Mouse (Mus musculus) spleen, adult 2 months (tissue): ENCODE measurements at regions not wholly inside any gene's neighbourhood (a gene's known extent, or its start where the extent isn't known, plus 50 kb on each side); places are given as distances from the start of the nearest gene placed in this dataset.

Experiments used
- DNase-seq, 2 experiments: peaks; one replicate each; pipeline versions ENCODE4 v3.0.0 to v3.0.0-alpha.2; 2012 to 2021; ENCODE audit warnings: low spot score in 2 of 2, low read depth in 1 of 2
- H3K27ac ChIP-seq: fragments of 200-500 bp; 2 replicates; pipeline ENCODE4 v1.5.1; 2012; ENCODE audit warnings: low read length, inconsistent platforms; ENCODE audit not compliant: insufficient read depth
- H3K27me3 ChIP-seq: fragments of 200-500 bp; 2 replicates; pipeline ENCODE4 v1.6.1; 2012; ENCODE audit warnings: mild to moderate bottlenecking, moderate library complexity, low read length, inconsistent platforms; ENCODE audit not compliant: control insufficient read depth, insufficient read depth
- H3K36me3 ChIP-seq: fragments of 200-500 bp; 2 replicates; pipeline ENCODE4 v1.6.1; 2012; ENCODE audit warnings: mild to moderate bottlenecking, low read length, inconsistent platforms; ENCODE audit not compliant: control insufficient read depth, insufficient read depth
- H3K4me1 ChIP-seq: fragments of 200-500 bp; 2 replicates; pipeline ENCODE4 v1.6.1; 2011; ENCODE audit warnings: inconsistent platforms; ENCODE audit not compliant: control insufficient read depth, insufficient read depth, insufficient read length
- H3K4me3 ChIP-seq: fragments of 200-500 bp; 2 replicates; pipeline ENCODE4 v1.5.1; 2011; ENCODE audit warnings: mild to moderate bottlenecking, inconsistent platforms; ENCODE audit not compliant: insufficient read depth, insufficient read length; ENCODE audit errors: extremely low read depth
- CTCF ChIP-seq: fragments of 200-500 bp; IDR thresholded peaks from 2 replicates; pipeline ENCODE4 v1.5.1; 2011; ENCODE audit warnings: mild to moderate bottlenecking, inconsistent platforms; ENCODE audit not compliant: insufficient read depth, insufficient read length, insufficient replicate concordance; ENCODE audit errors: extremely low read depth
- POLR2A ChIP-seq: fragments of 200-500 bp; IDR thresholded peaks from 2 replicates; pipeline ENCODE4 v1.6.1; 2011; ENCODE audit warnings: low read depth, low read length, inconsistent platforms
- WGBS: fragments of 180-500 bp; shearing (Covaris S2); methylation state at CpG from one replicate; pipeline ENCODE4 v1.1.7; 2018; 5-methylcytosine and 5-hydroxymethylcytosine counted together

GRCm38 (mm10) chr11:64884518-64884917 lies 94.3 kb upstream of the Elac2 start:
- no peak for DNase-seq
- no peaks in the 10 kb centered on the region for H3K36me3 ChIP-seq
- H3K27ac ChIP-seq: no peak overlapping the region
- 87% methylated on average over 2 of the region's 2 CpGs for whole genome bisulfite sequencing
- no peak for TF ChIP-seq POLR2A
- no peak for TF ChIP-seq CTCF
- H3K27me3 ChIP-seq: no peaks in the 10 kb centered on the region
- H3K4me3 ChIP-seq: no peak overlapping the region
- no peaks in the 10 kb centered on the region for H3K4me1 ChIP-seq

DNA sequence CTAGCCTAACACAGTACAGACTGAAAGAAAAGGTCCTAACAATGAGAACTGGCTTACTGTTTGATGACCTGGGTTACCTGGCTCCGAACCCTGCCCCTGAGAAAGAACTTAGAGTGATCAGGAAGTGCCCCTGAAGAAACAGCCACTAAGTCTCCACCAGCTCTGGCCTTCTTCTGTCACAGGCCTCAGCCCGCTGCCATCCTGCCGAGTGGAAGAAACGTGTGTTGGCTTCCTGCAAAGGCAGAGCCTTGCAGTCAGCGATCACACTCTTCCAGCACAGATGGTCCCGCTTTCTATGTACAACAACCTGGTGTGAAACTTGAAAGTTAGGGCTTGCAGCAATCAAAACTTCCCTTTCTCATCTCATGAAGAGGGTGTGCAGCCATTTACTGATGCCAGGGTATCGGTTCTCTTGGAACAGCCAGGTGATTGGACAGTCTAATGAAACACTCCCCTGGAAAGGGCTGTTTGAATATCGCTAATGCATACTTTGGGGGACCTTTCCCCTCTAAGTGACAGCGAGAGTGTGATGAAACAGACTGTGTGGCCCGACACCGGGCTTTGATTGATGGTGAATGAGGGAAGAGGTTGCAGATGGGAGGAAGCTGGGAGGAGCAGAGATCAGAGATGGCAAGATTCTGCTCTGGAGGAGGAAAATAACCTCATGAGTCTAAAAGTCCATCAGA lies 89.4 kb upstream of the Elac2 start:
- TF ChIP-seq POLR2A: no peak
- Histone ChIP-seq H3K4me3 (no peak overlapping the region), H3K36me3 (no peaks in the 10 kb centered on the region), H3K27ac (no peak overlapping the region), H3K27me3 (no peaks in the 10 kb centered on the region), H3K4me1 (no peaks in the 10 kb centered on the region)
- 71% methylated on average over 11 of the region's 11 CpGs for WGBS
- DNase-seq: no peak

GRCm38 (mm10) chr11:64890776-64891175 lies 88.1 kb upstream of the Elac2 start:
- no peak overlapping the region for H3K4me3 ChIP-seq
- no peaks in the 10 kb centered on the region for H3K27me3 ChIP-seq
- WGBS: 33% methylated on average over 3 of the region's 3 CpGs
- peak in 1 of 2 experiments; percentile 5 for DNase-seq
- H3K27ac ChIP-seq: no peak overlapping the region
- no peaks in the 10 kb centered on the region for H3K4me1 ChIP-seq
- H3K36me3 ChIP-seq: no peaks in the 10 kb centered on the region
- peak; percentile 21; the same call in 1 of the 2 replicates for TF ChIP-seq CTCF
- no peak for TF ChIP-seq POLR2A

DNA sequence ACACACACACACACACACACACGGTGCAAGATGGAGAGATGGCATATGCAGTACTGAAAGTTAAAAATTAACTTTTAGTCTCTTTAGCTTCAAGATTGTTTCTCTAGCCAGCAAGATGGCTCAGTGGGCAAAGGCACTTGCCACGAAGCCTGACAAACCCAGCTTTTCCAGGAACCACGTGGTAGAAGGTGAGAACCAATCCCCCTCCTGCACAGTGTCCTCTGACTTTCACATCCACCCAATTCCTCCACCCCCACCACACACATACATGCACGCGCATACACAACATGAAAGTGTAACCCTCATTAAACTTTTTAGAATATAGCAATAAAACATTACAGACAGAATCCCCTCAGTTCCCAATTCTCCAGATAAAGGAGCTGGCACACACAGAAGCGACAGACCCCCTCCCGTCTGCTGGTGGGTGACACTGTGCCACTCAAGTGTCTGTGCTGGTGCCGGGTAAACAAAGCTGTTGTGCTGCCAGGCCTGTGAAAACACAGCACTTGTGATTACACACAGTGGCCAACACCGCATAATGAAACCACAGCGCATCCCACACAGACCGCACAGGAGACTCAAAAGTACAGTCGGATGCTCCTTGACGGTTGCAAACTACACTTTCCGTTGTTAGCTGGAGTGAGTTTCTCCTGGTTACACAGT lies 82.9 kb upstream of the Elac2 start:
- Histone ChIP-seq H3K4me1 (no peaks in the 10 kb centered on the region), H3K27me3 (no peaks in the 10 kb centered on the region), H3K36me3 (no peaks in the 10 kb centered on the region), H3K27ac (no peak overlapping the region), H3K4me3 (no peak overlapping the region)
- no peak for DNase-seq
- WGBS: 84% methylated on average over 14 of the region's 14 CpGs
- no peak for TF ChIP-seq POLR2A
- no peak for TF ChIP-seq CTCF

- 30% methylated on average over 17 of the region's 17 CpGs for WGBS
These were observed 79.9 kb upstream of the Elac2 start for GRCm38 (mm10) chr11:64898758-64899586.

DNA sequence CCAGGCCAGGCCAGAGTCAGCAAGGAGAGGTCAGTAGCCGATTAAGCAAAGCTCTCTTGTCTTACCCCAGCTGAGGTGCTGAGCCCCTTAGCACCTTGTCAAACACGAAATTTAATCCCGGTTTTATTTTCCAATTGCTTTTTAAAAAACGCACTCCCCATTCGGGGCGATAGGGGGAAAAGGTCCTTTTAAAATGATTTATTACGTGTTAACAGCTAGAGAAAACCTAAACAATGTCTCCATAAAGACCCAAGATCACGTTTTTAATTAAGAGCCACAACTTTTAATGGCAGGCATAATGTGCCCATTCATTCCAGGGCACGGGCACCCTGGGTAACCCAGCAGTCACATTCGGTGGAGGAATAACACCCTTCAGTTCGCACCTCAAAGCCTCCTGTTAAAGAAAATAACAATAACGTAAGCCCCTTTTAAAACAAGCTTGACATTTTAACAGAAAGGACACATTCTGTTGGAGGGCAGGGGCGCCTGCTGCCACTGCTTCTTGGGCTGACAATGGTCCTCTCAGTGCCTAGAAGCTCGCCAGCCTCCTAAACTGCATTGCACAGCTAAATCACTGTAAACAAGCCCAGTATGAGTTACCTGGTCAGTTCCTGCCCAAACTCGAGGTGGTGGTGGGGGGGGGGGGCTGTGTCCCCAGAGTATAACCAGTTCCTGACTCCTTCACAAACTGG lies 79.1 kb upstream of the Elac2 start:
- no peak for DNase-seq
- Histone ChIP-seq H3K27me3 (no peaks in the 10 kb centered on the region), H3K4me3 (no peak overlapping the region), H3K4me1 (no peaks in the 10 kb centered on the region), H3K36me3 (no peaks in the 10 kb centered on the region), H3K27ac (no peak overlapping the region)
- WGBS: 61% methylated on average over 15 of the region's 15 CpGs
- no peak for TF ChIP-seq POLR2A
- TF ChIP-seq CTCF: no peak

More at GRCm38 (mm10) chr11:64898758-64899586, 79.9 kb upstream of the Elac2 start:
- no peak overlapping the region for H3K4me3 ChIP-seq
- no peaks in the 10 kb centered on the region for H3K4me1 ChIP-seq
- no peaks in the 10 kb centered on the region for H3K27me3 ChIP-seq
- peak in 1 of 2 experiments; percentile 50 for DNase-seq
- TF ChIP-seq CTCF (peak; percentile 67; the same call in 1 of the 2 replicates), POLR2A (no peak)
- no peaks in the 10 kb centered on the region for H3K36me3 ChIP-seq
- H3K27ac ChIP-seq: no peak overlapping the region
